Mouse (Mus musculus) B cell, adult 62 days (primary cell): ENCODE measurements around the gene Gm45521. TPM values are rescaled to one million over a fixed set of nuclear protein-coding genes. Genes with fewer than 3 reads are reported as not detected.

ENCODE experiments used
- total RNA-seq: library from RNA; stranded (reverse); gene quantifications from 4 replicates; pipeline ENCODE4 v1.2.4, GENCODE M21; 2023

The Gm45521 gene
- not detected in 4 replicates for total RNA-seq

DNA sequence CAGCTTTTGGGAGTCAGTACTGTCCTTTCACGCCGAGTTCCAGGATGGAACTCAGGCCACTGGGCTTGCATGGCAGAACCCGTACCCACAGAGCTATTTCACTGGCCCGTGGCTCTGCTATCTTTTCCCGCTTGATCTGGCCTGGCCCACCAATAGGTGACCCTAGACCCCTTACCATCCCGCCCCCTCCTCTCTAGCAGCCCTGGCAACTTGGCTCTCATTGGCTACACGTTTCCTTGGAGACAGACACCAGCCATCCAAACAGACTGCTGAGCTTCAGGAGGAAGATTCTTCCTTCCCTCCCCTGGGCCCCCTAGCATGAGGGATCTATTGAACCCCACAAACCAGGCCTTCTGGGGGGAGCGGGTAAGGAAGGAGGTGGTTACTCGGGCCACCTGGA lies at the start of gene Gm45521:
TSS of gene Gm45521 (plus strand) at position 240 of the 400 bp plus-strand sequence.

GRCm38 (mm10) chr14:7994271-7994767 lies 37.2 kb downstream of the Gm45521 start, which contains the start of gene Dnase1l3:
Gene Dnase1l3, minus strand, starts transcription at chr14:7994573.

GRCm38 (mm10) chr14:8002432-8003092 lies 45.5 kb downstream of the Gm45521 start, which contains the start of gene Abhd6:
Gene Abhd6, plus strand, starts transcription at chr14:8002902.

Other genes starting within 250 kb of the Gm45521 start
- gene Gm26661, start 165.7 kb upstream of the Gm45521 start, total RNA-seq, result not detected in 4 replicates
- 14.4 to 16.3 TPM (median 15.9 TPM) in 4 replicates for gene Flnb, start 139.3 kb upstream of the Gm45521 start, total RNA-seq
- gene Dnase1l3, start 37.3 kb downstream of the Gm45521 start, total RNA-seq, result 9.2 to 10.1 TPM (median 9.3 TPM) in 4 replicates
- gene Abhd6, start 45.6 kb downstream of the Gm45521 start, total RNA-seq, result 9.7 to 13.9 TPM (median 11.5 TPM) in 4 replicates
- 7.8 to 15.9 TPM (median 12.0 TPM) in 4 replicates for gene Rpp14, start 123.1 kb downstream of the Gm45521 start, total RNA-seq
- 270 to 305 TPM (median 284 TPM) in 4 replicates for gene Pxk, start 140.9 kb downstream of the Gm45521 start, total RNA-seq
- gene Pdhb, start 215.7 kb downstream of the Gm45521 start, total RNA-seq, result 111 to 130 TPM (median 122 TPM) in 4 replicates